Mouse (Mus musculus): ENCODE measurements at regions not wholly inside any gene's neighbourhood (a gene's known extent, or its start where the extent isn't known, plus 50 kb on each side); places are given as distances from the start of the nearest gene placed in this dataset.

GRCm38 (mm10) chr4:75579865-75580264, 301.8 kb upstream of the Dmac1 start:
- TF ChIP-seq CTCF (IDR thresholded peaks at IDR 0.05; ENCODE audit: borderline replicate concordance, extremely low read depth, insufficient read depth, insufficient read length) (no peak), POLR2A (IDR thresholded peaks at IDR 0.05; ENCODE audit: borderline replicate concordance, extremely low read depth, insufficient read depth, insufficient read length, poor library complexity, severe bottlenecking) (no peak)
